Mouse (Mus musculus) testis, adult 10 weeks (tissue): Measurements from ENCODE around the gene Tmem131l. TPM values are rescaled to one million over a fixed set of nuclear protein-coding genes. Genes with fewer than 3 reads are reported as not detected.

Experiments
- polyA plus RNA-seq: library from polyadenylated mRNA; stranded (reverse); fragments of 350-450 nt; fragmentation: Illumina TruSeq; extraction: RNeasy Lipid Tissue Mini Kit (QIAGEN cat#74804); gene quantifications from one replicate; pipeline ENCODE4 v1.2.3, GENCODE M21; 2014; ENCODE audit warnings: low read depth, low replicate concordance

Tmem131l gene
- polyA plus RNA-seq: 89.0 TPM

DNA sequence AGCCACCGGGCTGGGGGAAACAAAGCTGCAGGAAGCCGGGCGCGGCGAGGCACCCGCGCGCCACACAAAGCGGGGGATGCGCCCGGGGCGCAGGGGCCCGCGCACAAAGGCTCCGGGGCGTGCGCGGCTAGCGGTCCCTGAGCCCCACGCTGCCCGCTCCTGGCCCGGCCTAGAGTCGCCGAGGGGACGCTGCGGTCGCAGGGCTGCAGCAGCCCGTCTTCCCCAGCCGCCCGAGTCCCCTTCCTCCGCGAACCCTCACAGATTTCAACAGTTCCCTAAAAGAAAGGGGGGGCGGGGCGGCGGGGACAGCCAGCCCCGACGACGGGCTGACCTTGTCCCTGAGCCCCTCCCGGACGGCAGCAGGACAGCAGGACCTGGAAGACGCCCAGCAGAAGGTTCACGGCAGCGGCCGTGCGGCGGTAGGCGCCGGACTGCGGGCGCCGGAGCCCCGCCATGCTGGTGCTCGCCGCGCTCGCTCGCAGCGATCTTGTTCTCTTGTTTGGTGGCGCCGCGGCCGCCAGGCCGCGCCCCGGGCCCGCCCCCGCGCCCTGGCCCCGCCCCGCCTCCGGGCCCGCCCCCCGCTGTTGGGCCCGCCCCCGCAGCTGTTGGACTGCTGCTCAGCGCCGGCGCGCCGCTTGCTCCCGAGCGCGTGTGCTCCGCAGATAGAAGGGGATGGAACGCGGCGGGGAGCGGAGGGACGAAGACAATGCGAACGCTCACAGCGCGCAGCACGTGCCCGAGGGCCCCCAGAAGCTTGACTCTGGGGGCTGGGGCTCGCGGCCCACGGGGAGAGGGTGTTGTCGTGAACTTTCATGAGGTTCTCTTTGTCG, at the start of gene Tmem131l:
TSS of gene Tmem131l (minus strand) at position 530 of the 830 bp plus-strand sequence.

Other genes starting within 250 kb of the Tmem131l start
- gene Tlr2, start 198.4 kb downstream of the Tmem131l start, polyA plus RNA-seq: 0.28 TPM
- gene Mnd1, start 115.6 kb upstream of the Tmem131l start, polyA plus RNA-seq: 10.8 TPM
- gene Gm6525, start 133.9 kb upstream of the Tmem131l start, polyA plus RNA-seq: 3.3 TPM